Mouse (Mus musculus) kidney, postnatal 0 days (tissue): ENCODE measurements at regions not wholly inside any gene's neighbourhood (a gene's known extent, or its start where the extent isn't known, plus 50 kb on each side); places are given as distances from the start of the nearest gene placed in this dataset.

Experiments
- ATAC-seq: fragments of 200-750 bp; cut with Nextera tagmentation; replicated peaks from 2 replicates; pipeline ENCODE4 v1.8.0; 2017; ENCODE audit warnings: low read depth, moderate number of reproducible peaks, moderate TSS enrichment, moderate library complexity; ENCODE audit not compliant: low FRiP score
- DNase-seq: peaks from one replicate; pipeline ENCODE4 v3.0.0-alpha.2; 2016; ENCODE audit warnings: low spot score
- H3K27ac ChIP-seq: fragments of 300-500 bp; sonication (generic); 2 replicates; pipeline ENCODE4 v1.5.1; 2014; ENCODE audit warnings: mild to moderate bottlenecking
- H3K27me3 ChIP-seq: fragments of 300-500 bp; sonication (generic); 2 replicates; pipeline ENCODE4 v1.6.1; 2014; ENCODE audit warnings: low read length, mixed read lengths; ENCODE audit not compliant: insufficient read depth
- H3K36me3 ChIP-seq: fragments of 300-500 bp; sonication (generic); 2 replicates; pipeline ENCODE4 v1.6.1; 2014; ENCODE audit warnings: low read length, mixed read lengths; ENCODE audit not compliant: insufficient read depth
- H3K4me1 ChIP-seq: fragments of 300-500 bp; sonication (generic); replicated peaks from 2 replicates; pipeline ENCODE4 v1.6.1; 2014; ENCODE audit warnings: antibody characterized with exemption, low read length, mixed read lengths; ENCODE audit not compliant: insufficient read depth
- H3K4me2 ChIP-seq: fragments of 300-500 bp; sonication (generic); 2 replicates; pipeline ENCODE4 v1.6.1; 2014; ENCODE audit warnings: mild to moderate bottlenecking, low read length, moderate library complexity, mixed read lengths
- H3K4me3 ChIP-seq: fragments of 300-500 bp; sonication (generic); replicated peaks from 2 replicates; pipeline ENCODE4 v1.5.1; 2014; ENCODE audit warnings: low read depth, low read length
- H3K9ac ChIP-seq: fragments of 300-500 bp; sonication (generic); 2 replicates; pipeline ENCODE4 v1.6.1; 2014; ENCODE audit warnings: low read depth, low read length
- H3K9me3 ChIP-seq: fragments of 300-500 bp; sonication (generic); replicated peaks from 2 replicates; pipeline ENCODE4 v1.6.1; 2016; ENCODE audit warnings: low read length, inconsistent platforms, mixed read lengths
- CTCF ChIP-seq: IDR thresholded peaks from 2 replicates; pipeline ENCODE4 v1.5.1; 2016; ENCODE audit warnings: antibody characterized with exemption, low read depth, mild to moderate bottlenecking, moderate library complexity
- WGBS: fragments of 180-500 bp; shearing (Covaris S2); extraction: QIAGEN DNeasy Blood & Tissue Kit; methylation state at CpG from one replicate; pipeline ENCODE4 v1.1.7; 2014; 5-methylcytosine and 5-hydroxymethylcytosine counted together

DNA sequence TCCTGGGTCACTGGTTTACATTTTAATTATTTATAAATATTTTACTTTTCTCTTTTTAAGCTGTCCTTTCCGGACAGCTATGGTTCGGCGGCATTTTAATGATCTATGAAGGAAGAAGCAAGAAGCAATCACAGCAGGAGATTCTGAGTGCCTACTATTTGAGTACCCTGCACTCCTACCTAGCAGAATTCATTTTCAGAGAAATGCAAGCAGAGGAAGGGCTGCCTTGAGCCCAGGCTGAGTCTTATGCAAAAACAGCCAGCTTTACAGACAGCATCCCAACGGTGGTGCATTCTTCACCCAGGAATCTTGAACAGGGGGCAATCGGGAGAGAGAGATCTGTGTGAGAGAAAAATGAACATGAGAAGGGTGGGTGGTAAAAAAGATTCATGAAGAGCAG lies 97.7 kb upstream of the Ankrd1 start:
- H3K36me3 ChIP-seq: no peaks in the 10 kb centered on the region
- H3K27ac ChIP-seq: no peak overlapping the region
- no peak for DNase-seq
- H3K4me3 ChIP-seq: no peak overlapping the region
- H3K9ac ChIP-seq: no peak overlapping the region
- H3K27me3 ChIP-seq: no peaks in the 10 kb centered on the region
- no peak for TF ChIP-seq CTCF
- H3K4me2 ChIP-seq: no peak overlapping the region
- ATAC-seq: no peak
- no peaks in the 10 kb centered on the region for H3K9me3 ChIP-seq
- H3K4me1 ChIP-seq: peaks cover 6% of the 10 kb centered on the region; the same call in 1 of the 2 replicates
- WGBS: 54% methylated on average over 5 of the region's 5 CpGs

DNA sequence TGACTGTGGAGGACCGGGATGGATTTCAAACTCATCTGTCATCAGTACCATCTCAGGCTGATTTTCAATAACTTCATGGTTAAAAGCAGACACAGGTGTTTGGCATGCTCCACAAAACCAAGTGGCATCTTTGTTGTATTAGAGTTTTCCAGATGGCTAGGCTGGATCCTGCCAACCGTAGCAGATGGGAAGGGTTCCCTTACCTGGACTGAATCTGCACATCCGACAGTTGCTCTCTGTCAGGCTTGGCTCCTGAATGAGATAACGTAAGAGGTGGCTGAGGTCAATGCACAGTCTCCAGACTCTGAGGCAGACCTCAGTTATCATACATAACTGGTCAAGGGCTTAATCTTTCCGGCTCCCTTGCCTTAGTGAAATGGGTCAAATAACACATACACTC lies 99.0 kb upstream of the Ankrd1 start:
- no peak overlapping the region for H3K27ac ChIP-seq
- no peak overlapping the region for H3K4me2 ChIP-seq
- H3K4me1 ChIP-seq: peaks cover 5% of the 10 kb centered on the region; the same call in 1 of the 2 replicates
- H3K9ac ChIP-seq: no peak overlapping the region
- H3K4me3 ChIP-seq: no peak overlapping the region
- no peaks in the 10 kb centered on the region for H3K36me3 ChIP-seq
- no peak for TF ChIP-seq CTCF
- 79% methylated on average over 5 of the region's 5 CpGs for WGBS
- no peaks in the 10 kb centered on the region for H3K9me3 ChIP-seq
- DNase-seq: no peak
- ATAC-seq: no peak
- no peaks in the 10 kb centered on the region for H3K27me3 ChIP-seq

DNA sequence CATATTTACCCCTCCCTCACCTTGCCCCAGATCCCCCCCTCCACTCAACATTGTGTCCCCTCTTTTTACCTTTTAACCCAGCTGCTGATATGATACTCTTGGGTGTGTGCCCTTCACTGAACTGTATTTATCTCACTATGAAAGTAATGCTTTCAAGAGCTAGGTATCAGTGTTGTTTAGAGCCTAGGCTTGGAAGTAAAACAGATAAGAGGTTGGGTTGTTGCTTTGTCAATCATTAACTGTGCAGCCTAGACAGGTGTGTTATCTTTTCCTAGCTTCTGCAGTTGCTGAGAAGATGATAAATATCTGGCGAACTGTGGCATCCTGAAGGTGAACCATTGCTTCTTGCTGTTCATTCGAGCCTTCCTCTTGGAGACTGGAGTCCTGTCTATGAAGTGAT lies 101.2 kb upstream of the Ankrd1 start:
- no peaks in the 10 kb centered on the region for H3K9me3 ChIP-seq
- no peak overlapping the region for H3K4me2 ChIP-seq
- no peak overlapping the region for H3K4me3 ChIP-seq
- no peaks in the 10 kb centered on the region for H3K4me1 ChIP-seq
- DNase-seq (no peak), ATAC-seq (no peak)
- no peak overlapping the region for H3K9ac ChIP-seq
- no peaks in the 10 kb centered on the region for H3K27me3 ChIP-seq
- no peaks in the 10 kb centered on the region for H3K36me3 ChIP-seq
- H3K27ac ChIP-seq: no peak overlapping the region
- no peak for TF ChIP-seq CTCF
- WGBS: 78% methylated on average over 2 of the region's 2 CpGs

GRCm38 (mm10) chr19:36221596-36221995 lies 101.7 kb upstream of the Ankrd1 start:
- Histone ChIP-seq H3K36me3 (no peaks in the 10 kb centered on the region), H3K9ac (no peak overlapping the region), H3K4me3 (no peak overlapping the region), H3K27ac (no peak overlapping the region), H3K9me3 (no peaks in the 10 kb centered on the region), H3K27me3 (no peaks in the 10 kb centered on the region), H3K4me2 (no peak overlapping the region), H3K4me1 (no peaks in the 10 kb centered on the region)
- ATAC-seq (no peak), DNase-seq (no peak)
- no peak for TF ChIP-seq CTCF

DNA sequence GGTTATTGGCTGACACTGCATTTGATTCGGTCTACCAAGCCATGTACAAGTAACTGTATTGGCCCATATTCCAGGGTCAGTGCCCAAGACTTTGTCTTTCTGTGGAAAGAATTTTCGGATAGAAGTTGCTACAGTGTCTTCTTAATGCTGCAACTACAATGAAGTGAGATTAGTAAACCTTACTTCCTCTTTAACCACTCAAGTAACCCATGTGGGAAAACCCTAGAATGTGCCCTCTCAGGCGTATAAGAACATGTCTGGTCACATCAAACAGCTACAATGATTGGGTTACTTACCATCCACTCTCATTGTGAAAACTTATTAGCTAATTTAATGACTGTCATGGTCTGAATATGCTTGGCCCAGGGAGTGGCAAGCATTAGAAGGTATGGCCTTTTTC lies 102.3 kb upstream of the Ankrd1 start:
- no peaks in the 10 kb centered on the region for H3K4me1 ChIP-seq
- H3K27ac ChIP-seq: no peak overlapping the region
- no peak overlapping the region for H3K4me2 ChIP-seq
- no peaks in the 10 kb centered on the region for H3K36me3 ChIP-seq
- H3K27me3 ChIP-seq: no peaks in the 10 kb centered on the region
- H3K9me3 ChIP-seq: no peaks in the 10 kb centered on the region
- no peak for TF ChIP-seq CTCF
- H3K9ac ChIP-seq: no peak overlapping the region
- DNase-seq: no peak
- ATAC-seq: no peak
- 83% methylated on average over 3 of the region's 3 CpGs for whole genome bisulfite sequencing
- no peak overlapping the region for H3K4me3 ChIP-seq

DNA sequence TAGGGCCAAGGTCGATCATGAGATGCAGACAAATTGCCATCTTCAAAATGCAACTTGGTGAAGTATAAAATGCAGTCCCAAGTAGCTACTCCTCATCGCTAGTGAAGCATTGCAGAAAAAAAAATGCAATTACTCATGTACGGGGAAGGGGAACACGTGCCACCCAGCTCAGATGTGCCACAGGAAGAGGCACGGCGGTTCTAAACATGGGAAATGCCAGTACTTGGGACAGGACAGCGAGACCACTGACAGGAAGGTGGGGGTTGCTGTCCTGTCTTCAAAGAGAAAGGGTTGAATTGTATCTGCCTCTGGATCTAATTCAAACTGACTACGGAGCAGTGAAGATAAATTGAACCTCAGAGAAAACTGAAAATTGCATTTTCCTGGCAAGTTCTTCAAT lies 104.6 kb upstream of the Ankrd1 start:
- Histone ChIP-seq H3K4me1 (no peaks in the 10 kb centered on the region), H3K36me3 (no peaks in the 10 kb centered on the region), H3K9ac (no peak overlapping the region), H3K27ac (no peak overlapping the region), H3K4me3 (no peak overlapping the region), H3K4me2 (no peak overlapping the region), H3K27me3 (no peaks in the 10 kb centered on the region), H3K9me3 (no peaks in the 10 kb centered on the region)
- no peak for TF ChIP-seq CTCF
- DNase-seq (peak; percentile 13), ATAC-seq (no peak)
- WGBS: 24% methylated on average over 8 of the region's 8 CpGs

GRCm38 (mm10) chr19:36225612-36226011 lies 105.7 kb upstream of the Ankrd1 start:
- Histone ChIP-seq H3K9me3 (no peaks in the 10 kb centered on the region), H3K4me3 (no peak overlapping the region), H3K36me3 (no peaks in the 10 kb centered on the region), H3K9ac (no peak overlapping the region), H3K4me1 (no peaks in the 10 kb centered on the region), H3K4me2 (no peak overlapping the region), H3K27me3 (no peaks in the 10 kb centered on the region), H3K27ac (no peak overlapping the region)
- WGBS: 90% methylated on average over 2 of the region's 2 CpGs
- TF ChIP-seq CTCF: no peak
- DNase-seq (no peak), ATAC-seq (no peak)
